Mouse (Mus musculus): ENCODE results near the gene Ddx28. TPM values are rescaled to one million over a fixed set of nuclear protein-coding genes. Genes with fewer than 3 reads are reported as not detected.

Ddx28 gene
- polyA plus RNA-seq, 1 experiment, result 15.0 TPM

DNA sequence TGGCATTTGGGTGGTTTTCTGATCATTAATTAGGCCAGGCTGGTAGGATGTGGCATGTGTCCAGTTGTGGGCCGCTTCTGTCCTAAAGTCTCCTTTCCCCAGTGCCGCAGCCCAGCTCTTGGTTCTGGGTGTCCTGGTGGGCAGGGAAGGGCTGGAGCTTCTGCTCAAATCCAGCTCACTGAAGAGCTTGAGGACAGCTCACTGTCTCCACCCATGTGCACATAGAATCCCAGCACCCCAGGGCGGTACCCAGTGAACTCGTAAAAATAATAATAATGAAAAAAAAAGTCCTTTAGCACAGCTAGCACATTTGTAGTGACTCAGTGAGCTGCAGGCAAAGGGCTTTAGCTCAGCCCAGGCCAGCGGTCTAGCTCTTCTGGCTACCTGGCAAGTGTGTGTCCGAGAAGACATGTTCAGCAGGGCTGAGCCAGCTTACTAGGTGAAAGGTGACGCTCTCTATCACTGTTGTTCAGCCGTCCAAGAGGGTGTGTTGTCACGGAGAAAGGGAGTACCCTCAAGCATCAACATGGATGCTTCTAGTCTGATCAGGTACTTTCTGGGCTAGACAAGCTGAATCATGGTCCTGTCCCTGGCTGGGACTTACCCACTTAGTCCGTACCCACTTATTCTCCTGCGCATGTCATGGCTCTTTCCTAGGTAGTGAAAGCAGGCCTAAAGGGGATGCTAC lies 35.3 kb upstream of the Ddx28 start:
- TF ChIP-seq FOSL1 (IDR thresholded peaks at IDR 0.05; ENCODE audit: insufficient read depth, low read length, poor library complexity, severe bottlenecking), result no peak
- TF ChIP-seq CEBPB (IDR thresholded peaks at IDR 0.05; ENCODE audit: low read depth), result no peak
- TF ChIP-seq MYOD1 (IDR thresholded peaks at IDR 0.05; ENCODE audit: control insufficient read depth, insufficient read length, low read depth), result no peak
- no peak for TF ChIP-seq USF1 (IDR thresholded peaks at IDR 0.05; ENCODE audit: low read depth)
- TF ChIP-seq CTCF (IDR thresholded peaks at IDR 0.05; ENCODE audit: control insufficient read depth, insufficient read depth, insufficient read length), result no peak
- no peak for TF ChIP-seq MAX (IDR thresholded peaks at IDR 0.05)
- no peak for TF ChIP-seq MYOG (IDR thresholded peaks at IDR 0.05; ENCODE audit: control insufficient read depth, extremely low read depth, insufficient read length)
- Histone ChIP-seq H3K27me3 (ENCODE audit: control insufficient read depth, insufficient read depth, insufficient read length) (no peaks in the 10 kb centered on the region), H3K4me3 (ENCODE audit: insufficient read depth, poor library complexity, severe bottlenecking) (no peak overlapping the region), H3K79me2 (ENCODE audit: control insufficient read depth, insufficient read depth) (no peaks in the 10 kb centered on the region), H3K79me3 (ENCODE audit: low read depth) (no peaks in the 10 kb centered on the region), H3K36me3 (ENCODE audit: control insufficient read depth, insufficient read depth) (peaks cover 15% of the 10 kb centered on the region), H3ac (ENCODE audit: control insufficient read depth, insufficient read length, low read depth) (no peak overlapping the region)

GRCm38 (mm10) chr8:106044151-106044550 lies 32.5 kb upstream of the Ddx28 start:
- H3K79me3 ChIP-seq (ENCODE audit: low read depth), result no peaks in the 10 kb centered on the region
- H3K27me3 ChIP-seq (ENCODE audit: control insufficient read depth, insufficient read depth, insufficient read length), result no peaks in the 10 kb centered on the region
- TF ChIP-seq CTCF (IDR thresholded peaks at IDR 0.05; ENCODE audit: control insufficient read depth, insufficient read depth, insufficient read length), result no peak
- no peak for TF ChIP-seq MYOG (IDR thresholded peaks at IDR 0.05; ENCODE audit: control insufficient read depth, extremely low read depth, insufficient read length)
- TF ChIP-seq MAX (IDR thresholded peaks at IDR 0.05), result no peak
- TF ChIP-seq CEBPB (IDR thresholded peaks at IDR 0.05; ENCODE audit: low read depth), result no peak
- no peak for TF ChIP-seq USF1 (IDR thresholded peaks at IDR 0.05; ENCODE audit: low read depth)
- no peak for TF ChIP-seq FOSL1 (IDR thresholded peaks at IDR 0.05; ENCODE audit: insufficient read depth, low read length, poor library complexity, severe bottlenecking)
- TF ChIP-seq MYOD1 (IDR thresholded peaks at IDR 0.05; ENCODE audit: control insufficient read depth, insufficient read length, low read depth), result no peak
- H3K36me3 ChIP-seq (ENCODE audit: control insufficient read depth, insufficient read depth), result no peaks in the 10 kb centered on the region
- no peak overlapping the region for H3K4me3 ChIP-seq (ENCODE audit: insufficient read depth, poor library complexity, severe bottlenecking)
- H3K79me2 ChIP-seq (ENCODE audit: control insufficient read depth, insufficient read depth), result no peaks in the 10 kb centered on the region
- H3ac ChIP-seq (ENCODE audit: control insufficient read depth, insufficient read length, low read depth), result no peak overlapping the region

- no peak overlapping the region for H3K4me3 ChIP-seq (ENCODE audit: insufficient read depth, poor library complexity, severe bottlenecking)
- no peak overlapping the region for H3ac ChIP-seq (ENCODE audit: control insufficient read depth, insufficient read length, low read depth)
- no peaks in the 10 kb centered on the region for H3K36me3 ChIP-seq (ENCODE audit: control insufficient read depth, insufficient read depth)
- H3K79me3 ChIP-seq (ENCODE audit: low read depth), result no peaks in the 10 kb centered on the region
- H3K79me2 ChIP-seq (ENCODE audit: control insufficient read depth, insufficient read depth), result no peaks in the 10 kb centered on the region
- TF ChIP-seq CTCF (IDR thresholded peaks at IDR 0.05; ENCODE audit: control insufficient read depth, insufficient read depth, insufficient read length), result no peak
- TF ChIP-seq MYOG (IDR thresholded peaks at IDR 0.05; ENCODE audit: control insufficient read depth, extremely low read depth, insufficient read length), result no peak
- TF ChIP-seq USF1 (IDR thresholded peaks at IDR 0.05; ENCODE audit: low read depth), result no peak
- no peaks in the 10 kb centered on the region for H3K27me3 ChIP-seq (ENCODE audit: control insufficient read depth, insufficient read depth, insufficient read length)
These were observed 31.4 kb upstream of the Ddx28 start for GRCm38 (mm10) chr8:106043055-106043454.

- Histone ChIP-seq H3K27me3 (ENCODE audit: control insufficient read depth, insufficient read depth, insufficient read length) (no peaks in the 10 kb centered on the region), H3ac (ENCODE audit: control insufficient read depth, insufficient read length, low read depth) (no peak overlapping the region), H3K36me3 (ENCODE audit: control insufficient read depth, insufficient read depth) (no peaks in the 10 kb centered on the region), H3K79me3 (ENCODE audit: low read depth) (no peaks in the 10 kb centered on the region), H3K4me3 (ENCODE audit: insufficient read depth, poor library complexity, severe bottlenecking) (no peak overlapping the region), H3K79me2 (ENCODE audit: control insufficient read depth, insufficient read depth) (no peaks in the 10 kb centered on the region)
- no peak for TF ChIP-seq MAX (IDR thresholded peaks at IDR 0.05)
- no peak for TF ChIP-seq MYOD1 (IDR thresholded peaks at IDR 0.05; ENCODE audit: control insufficient read depth, insufficient read length, low read depth)
- no peak for TF ChIP-seq CEBPB (IDR thresholded peaks at IDR 0.05; ENCODE audit: low read depth)
- no peak for TF ChIP-seq FOSL1 (IDR thresholded peaks at IDR 0.05; ENCODE audit: insufficient read depth, low read length, poor library complexity, severe bottlenecking)
- TF ChIP-seq USF1 (IDR thresholded peaks at IDR 0.05; ENCODE audit: low read depth), result no peak
- TF ChIP-seq CTCF (IDR thresholded peaks at IDR 0.05; ENCODE audit: control insufficient read depth, insufficient read depth, insufficient read length), result no peak
- no peak for TF ChIP-seq MYOG (IDR thresholded peaks at IDR 0.05; ENCODE audit: control insufficient read depth, extremely low read depth, insufficient read length)
These were observed 28.5 kb upstream of the Ddx28 start for GRCm38 (mm10) chr8:106040218-106040617.

DNA sequence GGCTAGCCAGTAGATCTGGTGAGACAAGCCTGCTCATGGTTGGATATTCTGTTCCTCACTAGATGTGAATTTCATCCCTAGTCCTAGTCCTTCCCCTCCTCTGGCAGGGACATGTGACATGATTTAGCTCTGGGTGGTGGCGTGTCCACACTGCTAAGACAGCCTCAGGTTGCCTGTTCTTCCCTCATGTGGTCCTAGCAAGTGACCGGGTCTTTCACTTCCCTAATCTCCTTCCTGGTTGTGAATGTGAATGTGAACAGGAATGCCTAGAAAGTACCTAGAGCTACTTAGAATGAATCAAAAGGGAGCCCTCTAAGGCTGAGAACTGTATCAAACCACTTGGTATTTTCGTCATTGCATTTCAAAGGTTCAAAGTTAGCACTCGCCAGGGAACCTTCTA lies 27.9 kb upstream of the Ddx28 start:
- H3K27me3 ChIP-seq (ENCODE audit: control insufficient read depth, insufficient read depth, insufficient read length), result no peaks in the 10 kb centered on the region
- H3K4me3 ChIP-seq (ENCODE audit: insufficient read depth, poor library complexity, severe bottlenecking), result no peak overlapping the region
- H3ac ChIP-seq (ENCODE audit: control insufficient read depth, insufficient read length, low read depth), result no peak overlapping the region
- H3K79me3 ChIP-seq (ENCODE audit: low read depth), result no peaks in the 10 kb centered on the region
- no peak for TF ChIP-seq MAX (IDR thresholded peaks at IDR 0.05)
- no peak for TF ChIP-seq MYOD1 (IDR thresholded peaks at IDR 0.05; ENCODE audit: control insufficient read depth, insufficient read length, low read depth)
- TF ChIP-seq CEBPB (IDR thresholded peaks at IDR 0.05; ENCODE audit: low read depth), result no peak
- no peaks in the 10 kb centered on the region for H3K36me3 ChIP-seq (ENCODE audit: control insufficient read depth, insufficient read depth)
- H3K79me2 ChIP-seq (ENCODE audit: control insufficient read depth, insufficient read depth), result no peaks in the 10 kb centered on the region

DNA sequence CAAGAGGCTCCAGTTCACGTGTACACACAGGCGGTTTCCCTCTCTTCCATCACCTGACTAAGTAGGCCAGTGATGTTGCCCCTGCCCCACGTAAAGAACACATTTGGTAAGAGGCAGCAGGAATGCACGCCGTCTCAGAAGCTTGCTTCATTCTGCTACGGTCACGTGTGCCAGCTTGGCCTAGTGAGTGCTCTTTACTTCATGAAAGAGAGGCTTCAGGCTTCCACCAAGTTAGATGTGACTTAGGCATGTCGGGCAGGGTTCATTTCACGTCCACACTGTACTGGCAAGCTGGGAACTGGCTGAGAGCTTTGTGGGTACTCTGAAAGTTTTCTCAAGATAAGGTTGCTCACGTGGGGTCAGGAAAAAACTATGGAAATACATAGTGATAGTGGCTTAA lies 27.0 kb upstream of the Ddx28 start:
- no peak overlapping the region for H3ac ChIP-seq (ENCODE audit: control insufficient read depth, insufficient read length, low read depth)
- no peak for TF ChIP-seq CEBPB (IDR thresholded peaks at IDR 0.05; ENCODE audit: low read depth)
- TF ChIP-seq FOSL1 (IDR thresholded peaks at IDR 0.05; ENCODE audit: insufficient read depth, low read length, poor library complexity, severe bottlenecking), result no peak
- TF ChIP-seq MAX (IDR thresholded peaks at IDR 0.05), result no peak
- no peak for TF ChIP-seq USF1 (IDR thresholded peaks at IDR 0.05; ENCODE audit: low read depth)
- no peak for TF ChIP-seq MYOG (IDR thresholded peaks at IDR 0.05; ENCODE audit: control insufficient read depth, extremely low read depth, insufficient read length)
- TF ChIP-seq MYOD1 (IDR thresholded peaks at IDR 0.05; ENCODE audit: control insufficient read depth, insufficient read length, low read depth), result no peak
- no peak for TF ChIP-seq CTCF (IDR thresholded peaks at IDR 0.05; ENCODE audit: control insufficient read depth, insufficient read depth, insufficient read length)
- no peaks in the 10 kb centered on the region for H3K79me3 ChIP-seq (ENCODE audit: low read depth)
- no peaks in the 10 kb centered on the region for H3K36me3 ChIP-seq (ENCODE audit: control insufficient read depth, insufficient read depth)
- no peaks in the 10 kb centered on the region for H3K27me3 ChIP-seq (ENCODE audit: control insufficient read depth, insufficient read depth, insufficient read length)
- no peak overlapping the region for H3K4me3 ChIP-seq (ENCODE audit: insufficient read depth, poor library complexity, severe bottlenecking)
- no peaks in the 10 kb centered on the region for H3K79me2 ChIP-seq (ENCODE audit: control insufficient read depth, insufficient read depth)

Measured in C2C12 (cell line).